Mouse (Mus musculus) bone marrow macrophage, adult 2 months (primary cell): ENCODE data around the gene Bmp7. TPM values are rescaled to one million over a fixed set of nuclear protein-coding genes. Genes with fewer than 3 reads are reported as not detected.

Experiments used
- H3K27ac ChIP-seq: 2 replicates; pipeline ENCODE4 v1.5.1; 2012; ENCODE audit warnings: low read depth, low read length; ENCODE audit not compliant: insufficient read depth
- H3K4me1 ChIP-seq: 2 replicates; pipeline ENCODE4 v1.6.1; 2012; ENCODE audit warnings: low read length; ENCODE audit not compliant: control insufficient read depth, insufficient read depth
- H3K4me3 ChIP-seq: 2 replicates; pipeline ENCODE4 v1.5.1; 2012; ENCODE audit warnings: mild to moderate bottlenecking, low read length, moderate library complexity; ENCODE audit not compliant: insufficient read depth
- CTCF ChIP-seq: IDR thresholded peaks from 2 replicates; pipeline ENCODE4 v1.5.1; 2012; ENCODE audit warnings: low read depth, mild to moderate bottlenecking, low read length, moderate library complexity
- POLR2A ChIP-seq: IDR thresholded peaks from 2 replicates; pipeline ENCODE4 v1.6.1; 2012; ENCODE audit warnings: mild to moderate bottlenecking, low read depth, low read length, borderline replicate concordance
- polyA plus RNA-seq: library from polyadenylated mRNA; stranded (reverse); fragments of >200 nt; gene quantifications from 2 replicates; pipeline ENCODE4 v1.2.4, GENCODE M21; 2012; ENCODE audit not compliant: missing spikeins, insufficient read depth, insufficient read length

Gene Bmp7
- polyA plus RNA-seq, 1 experiment = not detected

DNA sequence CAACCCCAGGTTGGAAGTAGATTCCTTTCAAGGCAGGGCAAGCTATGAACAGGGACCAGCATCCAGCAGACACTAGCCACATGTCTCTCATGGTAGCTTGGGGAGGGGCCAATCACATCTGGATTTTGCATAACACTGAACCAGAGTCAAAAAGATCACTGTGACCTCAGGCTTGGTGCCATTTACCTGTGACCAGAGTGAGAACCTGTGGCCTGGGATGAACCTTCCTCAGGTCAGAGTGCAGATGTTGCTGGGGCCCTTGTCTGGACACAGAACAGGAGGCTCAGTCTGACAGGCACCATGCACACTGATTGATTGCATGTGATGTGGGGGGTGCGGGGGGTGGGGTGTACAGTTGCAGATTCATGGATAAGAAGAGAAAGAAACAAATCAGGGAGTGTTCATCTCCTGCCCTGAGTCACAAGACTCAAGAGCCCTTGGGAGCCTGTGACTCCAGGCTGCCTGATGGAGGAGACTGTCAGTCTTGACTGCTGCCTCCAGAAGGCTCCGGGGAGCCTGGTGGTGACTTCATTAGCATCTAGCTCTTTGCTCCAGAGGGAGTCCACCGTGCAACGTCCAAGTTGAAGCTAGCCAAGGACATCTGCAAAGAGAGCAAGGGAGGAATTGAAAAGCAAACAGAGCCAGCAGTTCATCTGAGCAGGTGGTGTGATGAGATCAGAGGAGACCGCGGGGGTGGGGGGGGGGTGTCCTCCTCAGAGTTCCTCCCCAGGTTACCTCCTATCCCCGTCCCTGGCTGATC lies 33.9 kb upstream of the Bmp7 start:
- no peak overlapping the region for H3K27ac ChIP-seq
- H3K4me3 ChIP-seq = no peak overlapping the region
- peaks cover 6% of the 10 kb centered on the region for H3K4me1 ChIP-seq
- no peak for TF ChIP-seq POLR2A
- TF ChIP-seq CTCF = no peak

DNA sequence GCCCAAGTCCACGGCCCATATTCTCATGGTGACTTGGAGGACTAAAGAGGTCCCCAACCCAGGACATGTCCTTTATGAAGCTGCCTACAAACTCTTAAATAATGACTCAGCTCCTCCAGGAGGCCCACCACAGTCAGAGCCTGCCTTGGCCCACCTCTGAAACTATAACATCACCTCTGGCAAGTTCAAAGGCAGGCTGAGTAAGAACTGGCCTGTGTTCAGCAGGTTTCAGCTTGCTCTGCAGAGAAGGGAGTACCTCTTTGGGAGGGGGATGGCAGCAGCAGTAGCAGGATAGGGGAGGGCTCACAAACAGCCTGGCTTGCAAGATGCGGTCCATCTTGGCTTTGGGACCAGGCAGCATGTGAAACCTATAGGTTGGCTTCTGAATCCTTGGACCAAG lies 31.7 kb upstream of the Bmp7 start:
- H3K27ac ChIP-seq = no peak overlapping the region
- TF ChIP-seq CTCF (no peak), POLR2A (no peak)
- H3K4me3 ChIP-seq = no peak overlapping the region
- H3K4me1 ChIP-seq = peaks cover 1% of the 10 kb centered on the region

DNA sequence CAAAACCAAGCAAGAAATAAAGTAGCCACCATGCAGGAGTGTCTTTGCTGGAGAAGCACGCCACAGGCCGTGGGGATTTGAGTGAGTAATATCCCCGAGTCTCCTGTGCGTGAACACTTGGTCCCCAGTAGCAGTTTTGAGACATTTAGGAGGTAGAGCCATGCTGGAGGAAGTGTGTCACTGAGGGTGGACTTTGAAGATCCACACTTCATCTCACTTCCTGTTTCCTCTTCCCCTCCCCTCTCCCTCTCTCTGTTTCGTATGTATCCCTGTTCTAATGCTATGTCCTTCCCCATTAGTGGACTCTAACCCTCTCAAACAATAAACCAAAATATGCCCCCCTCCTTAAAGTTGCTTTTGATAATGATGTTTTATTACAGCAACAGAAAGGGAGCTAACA lies 26.4 kb upstream of the Bmp7 start:
- no peaks in the 10 kb centered on the region for H3K4me1 ChIP-seq
- H3K4me3 ChIP-seq = no peak overlapping the region
- no peak overlapping the region for H3K27ac ChIP-seq
- TF ChIP-seq POLR2A = no peak

DNA sequence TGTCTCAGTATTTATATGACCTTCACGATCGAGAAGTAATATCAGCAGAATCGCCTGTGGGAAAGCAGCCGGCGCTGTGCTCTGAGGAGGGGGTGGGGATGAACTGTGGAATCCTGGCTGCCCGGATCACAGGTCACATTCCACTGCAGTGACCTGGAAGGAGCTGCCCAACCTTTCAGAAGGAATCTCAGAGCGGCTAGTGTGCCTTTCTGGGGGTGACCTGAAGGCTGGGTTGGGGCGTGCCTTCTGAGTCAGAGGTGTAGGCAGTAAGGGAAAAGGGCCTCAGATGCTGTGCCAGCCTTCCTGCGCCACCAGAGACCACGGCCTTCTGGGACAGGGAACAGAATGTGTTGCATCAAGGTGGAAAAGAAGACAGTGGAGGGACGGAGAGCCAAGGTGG lies 25.1 kb upstream of the Bmp7 start:
- Histone ChIP-seq H3K27ac (no peak overlapping the region), H3K4me3 (no peak overlapping the region), H3K4me1 (no peaks in the 10 kb centered on the region)
- no peak for TF ChIP-seq POLR2A
- no peak for TF ChIP-seq CTCF

DNA sequence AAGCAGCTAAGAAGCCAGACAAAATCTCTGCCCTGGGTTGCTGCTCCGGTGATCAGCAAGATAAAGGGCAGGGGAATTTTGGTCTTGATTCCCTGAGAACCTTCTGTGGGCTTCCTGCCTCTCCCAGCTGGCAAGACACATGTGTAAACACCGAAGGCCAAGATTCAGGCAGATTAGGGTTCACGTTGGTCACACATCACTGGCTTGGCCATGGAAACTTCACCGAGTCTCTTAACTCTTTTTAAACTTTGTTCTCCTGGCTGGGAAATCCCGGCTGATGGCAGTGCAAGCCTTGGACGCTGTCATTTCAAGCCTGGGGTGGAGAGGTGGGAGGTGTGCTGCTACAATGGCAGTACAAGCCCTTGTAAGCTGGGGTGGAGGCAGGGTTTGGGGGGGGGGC lies 21.1 kb upstream of the Bmp7 start:
- H3K4me3 ChIP-seq = no peak overlapping the region
- no peak for TF ChIP-seq CTCF
- TF ChIP-seq POLR2A = no peak
- H3K27ac ChIP-seq = no peak overlapping the region
- no peaks in the 10 kb centered on the region for H3K4me1 ChIP-seq

DNA sequence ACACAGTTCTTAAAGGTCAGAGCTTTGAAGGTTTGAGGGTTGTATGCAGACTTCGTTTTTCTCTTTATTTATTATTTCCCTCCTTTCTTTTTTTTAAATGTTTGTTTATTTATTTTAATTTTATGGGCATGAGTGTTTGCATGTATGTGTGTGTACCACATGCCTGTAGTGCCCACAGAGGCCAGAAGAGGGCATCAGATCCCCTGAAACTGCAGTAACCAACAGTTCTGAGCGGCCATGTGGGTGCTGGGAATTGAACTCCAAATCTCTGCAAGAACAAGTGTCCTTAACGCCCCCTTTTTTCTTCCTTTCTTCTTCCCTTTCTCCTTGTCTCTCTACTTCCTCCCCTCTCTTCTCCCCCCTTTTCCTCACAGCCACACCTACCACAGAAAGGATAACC lies 20.2 kb upstream of the Bmp7 start:
- TF ChIP-seq CTCF (no peak), POLR2A (no peak)
- Histone ChIP-seq H3K4me1 (no peaks in the 10 kb centered on the region), H3K4me3 (no peak overlapping the region), H3K27ac (no peak overlapping the region)

DNA sequence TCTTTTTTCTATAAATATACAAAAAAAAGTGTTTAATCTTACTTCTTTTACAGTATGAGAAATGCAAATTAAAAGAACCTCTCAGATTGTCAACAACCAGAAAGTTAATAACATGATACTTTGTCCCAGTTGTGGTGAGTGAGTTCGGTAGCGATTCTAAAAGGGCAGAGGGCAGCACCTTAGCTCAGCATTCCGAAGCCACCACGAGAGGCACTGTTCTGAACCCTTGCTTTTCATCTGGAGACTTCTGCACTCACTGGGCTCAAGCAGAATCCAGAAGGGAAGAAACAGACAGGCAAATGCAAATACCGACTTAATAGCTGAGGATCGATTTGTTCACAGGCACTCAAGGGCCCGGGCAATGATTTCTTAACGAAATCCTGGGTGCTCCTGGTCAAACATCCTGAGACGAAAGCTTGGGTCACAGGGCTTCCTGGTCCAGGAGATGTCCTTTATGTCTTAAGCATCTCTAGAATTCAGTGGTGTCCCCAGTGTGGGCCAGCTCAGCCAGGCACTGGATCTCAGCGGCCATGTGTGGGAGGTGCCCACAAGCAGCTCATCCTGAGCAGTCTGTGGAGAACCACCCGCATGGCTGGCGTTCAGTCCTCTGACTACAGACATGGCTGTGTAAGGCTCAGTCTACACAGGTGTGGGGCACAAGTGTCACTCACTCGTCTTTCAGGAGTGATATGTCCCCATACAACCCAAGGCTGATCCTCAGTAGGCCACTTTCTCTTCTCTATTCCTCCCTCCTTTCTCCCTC lies 19.1 kb upstream of the Bmp7 start:
- H3K27ac ChIP-seq = no peak overlapping the region
- H3K4me1 ChIP-seq = no peaks in the 10 kb centered on the region
- no peak for TF ChIP-seq POLR2A
- TF ChIP-seq CTCF = no peak
- no peak overlapping the region for H3K4me3 ChIP-seq

DNA sequence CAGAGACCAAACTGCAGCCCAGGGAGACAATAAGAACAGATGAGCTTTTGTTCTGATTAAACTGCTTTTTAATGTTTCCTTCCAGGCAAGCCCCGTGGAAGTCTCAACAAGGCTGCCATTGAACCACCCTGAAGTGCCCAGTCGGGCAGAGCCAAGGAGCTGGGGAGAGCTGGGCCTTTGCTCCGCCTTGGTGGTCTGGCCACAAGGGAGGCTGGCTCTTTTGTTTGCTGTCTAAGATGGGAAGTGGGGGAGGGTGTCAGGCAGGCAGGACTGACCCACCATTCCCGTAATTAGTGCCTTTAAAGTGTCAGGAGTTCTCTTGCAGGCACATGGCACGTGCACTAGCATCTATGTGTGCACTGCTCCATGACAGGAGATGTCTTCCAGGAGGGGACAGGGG lies 18.5 kb upstream of the Bmp7 start:
- H3K27ac ChIP-seq = no peak overlapping the region
- no peak overlapping the region for H3K4me3 ChIP-seq
- TF ChIP-seq CTCF (no peak), POLR2A (no peak)
- H3K4me1 ChIP-seq = no peaks in the 10 kb centered on the region

DNA sequence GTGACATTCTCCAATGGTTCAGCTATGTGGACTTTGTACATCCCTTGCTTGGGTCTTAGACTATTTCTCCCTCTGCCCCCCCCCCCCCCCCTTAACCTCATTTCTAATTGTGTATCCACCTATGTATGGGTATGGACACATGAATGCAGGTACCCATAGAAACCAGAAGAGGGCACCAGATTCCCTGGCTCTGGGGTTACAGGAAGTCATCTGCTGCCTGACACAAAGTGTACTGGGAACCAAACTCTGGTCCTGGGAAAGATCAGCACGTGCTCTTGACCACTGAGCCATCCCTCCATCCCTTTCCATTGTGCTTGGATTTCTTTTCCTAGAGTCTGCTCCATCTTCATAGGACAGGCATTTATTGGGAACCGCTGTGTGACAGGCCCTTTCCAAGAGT lies 11.9 kb upstream of the Bmp7 start:
- TF ChIP-seq POLR2A (no peak), CTCF (no peak)
- no peak overlapping the region for H3K27ac ChIP-seq
- no peaks in the 10 kb centered on the region for H3K4me1 ChIP-seq
- no peak overlapping the region for H3K4me3 ChIP-seq

DNA sequence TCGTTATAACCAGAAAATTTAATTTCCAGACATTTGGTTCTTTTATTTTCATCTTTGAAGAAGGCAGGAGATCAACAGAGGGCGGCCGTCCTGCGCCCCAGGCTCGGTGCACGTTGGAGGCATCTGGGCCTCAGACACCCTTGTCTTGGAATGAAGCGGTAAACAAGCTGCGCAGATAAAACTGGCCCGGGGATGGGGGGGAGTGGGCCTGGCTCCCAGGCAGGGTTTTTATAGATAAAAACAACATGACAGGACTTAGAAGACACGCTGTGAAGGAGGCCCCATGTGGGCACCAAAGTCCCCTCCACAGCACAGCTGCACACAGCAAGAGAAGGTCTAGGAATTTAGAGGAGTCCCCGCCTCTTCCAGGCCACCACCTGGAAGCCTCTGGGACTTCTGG lies 10.6 kb upstream of the Bmp7 start:
- Histone ChIP-seq H3K4me3 (no peak overlapping the region), H3K27ac (no peak overlapping the region), H3K4me1 (no peaks in the 10 kb centered on the region)
- TF ChIP-seq POLR2A = no peak
- TF ChIP-seq CTCF = no peak
